Mouse (Mus musculus) urinary bladder, postnatal 4 days (tissue): ENCODE results near the gene Gpr88.

Experiments used
- DNase-seq, 2 experiments: peaks; one replicate each; pipeline ENCODE4 v3.0.0; 2021 to 2022; ENCODE audit warnings: low spot score in 2 of 2

Gpr88 gene

GRCm38 (mm10) chr3:116200060-116200459 lies 53.2 kb downstream of the Gpr88 start:
- no peak for DNase-seq
